Mouse (Mus musculus) hindbrain, embryonic 13.5 days (tissue): ENCODE data around the gene Tnrc6c. TPM values are rescaled to one million over a fixed set of nuclear protein-coding genes. Genes with fewer than 3 reads are reported as not detected.
A peak's percentile ranks its signal among the peaks of the same experiment; 100 is the strongest.

Experiments used
- ATAC-seq: fragments of 200-750 bp; cut with Nextera tagmentation; 2 replicates; pipeline ENCODE4 v1.8.0; 2017; ENCODE audit warnings: moderate TSS enrichment; ENCODE audit not compliant: low FRiP score
- H3K27ac ChIP-seq: fragments of 300-500 bp; sonication (generic); 2 replicates; pipeline ENCODE4 v1.5.1; 2015; ENCODE audit warnings: inconsistent platforms, mild to moderate bottlenecking, moderate library complexity
- H3K27me3 ChIP-seq: fragments of 300-500 bp; sonication (generic); 2 replicates; pipeline ENCODE4 v1.6.1; 2015; ENCODE audit warnings: mild to moderate bottlenecking, inconsistent platforms
- H3K36me3 ChIP-seq: fragments of 300-500 bp; sonication (generic); 2 replicates; pipeline ENCODE4 v1.6.1; 2015; ENCODE audit warnings: mild to moderate bottlenecking, inconsistent platforms
- H3K4me1 ChIP-seq: fragments of 300-500 bp; sonication (generic); replicated peaks from 2 replicates; pipeline ENCODE4 v1.6.1; 2015; ENCODE audit warnings: inconsistent platforms
- H3K4me2 ChIP-seq: fragments of 300-500 bp; sonication (generic); 2 replicates; pipeline ENCODE4 v1.6.1; 2015; ENCODE audit warnings: inconsistent platforms, mild to moderate bottlenecking, moderate library complexity
- H3K4me3 ChIP-seq: fragments of 300-500 bp; sonication (generic); 2 replicates; pipeline ENCODE4 v1.5.1; 2015; ENCODE audit warnings: mild to moderate bottlenecking, inconsistent platforms
- H3K9ac ChIP-seq: fragments of 300-500 bp; sonication (generic); 2 replicates; pipeline ENCODE4 v1.6.1; 2015; ENCODE audit warnings: mild to moderate bottlenecking, inconsistent platforms
- H3K9me3 ChIP-seq: fragments of 300-500 bp; sonication (generic); 2 replicates; pipeline ENCODE4 v1.6.1; 2016; ENCODE audit warnings: inconsistent platforms
- WGBS: fragments of 180-500 bp; shearing (Covaris S2); methylation state at CpG from one replicate; pipeline ENCODE4 v1.1.7; 2015; 5-methylcytosine and 5-hydroxymethylcytosine counted together
- polyA plus RNA-seq: library from polyadenylated mRNA; unstranded; fragments of >200 nt; fragmentation: Nextera tagmentation; extraction: Ambion mirVana; gene quantifications from 2 replicates; pipeline ENCODE4 v1.2.1, GENCODE M21; 2015

Gene Tnrc6c
- polyA plus RNA-seq, 1 experiment from 2014 or later: 24.9 TPM

GRCm38 (mm10) chr11:117658974-117659373 lies 4.9 kb downstream of the Tnrc6c start:
- no peak for ATAC-seq
- Histone ChIP-seq H3K27ac (peak overlapping the region; percentile 25; the same call in 1 of the 2 replicates), H3K36me3 (no peaks in the 10 kb centered on the region), H3K27me3 (no peaks in the 10 kb centered on the region), H3K9me3 (no peaks in the 10 kb centered on the region), H3K4me3 (no peak overlapping the region; the same call in 1 of the 2 replicates), H3K9ac (0 out of 2 replicates have a peak overlapping the region, but pooled peaks have one; percentile 0), H3K4me2 (peak overlapping the region; percentile 38), H3K4me1 (peaks cover 50% of the 10 kb centered on the region)
- 35% methylated on average over 4 of the region's 4 CpGs for WGBS

- Histone ChIP-seq H3K27ac (no peak overlapping the region), H3K4me2 (no peak overlapping the region), H3K27me3 (no peaks in the 10 kb centered on the region), H3K9ac (no peak overlapping the region), H3K9me3 (no peaks in the 10 kb centered on the region), H3K4me1 (peaks cover 67% of the 10 kb centered on the region), H3K4me3 (no peak overlapping the region), H3K36me3 (no peaks in the 10 kb centered on the region)
- 86% methylated on average over 4 of the region's 4 CpGs for WGBS
- no peak for ATAC-seq
Measured at GRCm38 (mm10) chr11:117663036-117663809, 9.1 kb downstream of the Tnrc6c start.

- no peak for ATAC-seq
- no peaks in the 10 kb centered on the region for H3K27me3 ChIP-seq
- no peak overlapping the region for H3K4me3 ChIP-seq
- peaks cover 67% of the 10 kb centered on the region for H3K4me1 ChIP-seq
- H3K27ac ChIP-seq: no peak overlapping the region
- no peaks in the 10 kb centered on the region for H3K36me3 ChIP-seq
- no peak overlapping the region for H3K9ac ChIP-seq
- no peak overlapping the region for H3K4me2 ChIP-seq
- no peaks in the 10 kb centered on the region for H3K9me3 ChIP-seq
Measured at GRCm38 (mm10) chr11:117663810-117664139, 9.7 kb downstream of the Tnrc6c start.

GRCm38 (mm10) chr11:117665189-117665588 lies 11.1 kb downstream of the Tnrc6c start:
- Histone ChIP-seq H3K9ac (no peak overlapping the region), H3K36me3 (no peaks in the 10 kb centered on the region), H3K4me3 (no peak overlapping the region), H3K27ac (0 out of 2 replicates have a peak overlapping the region, but pooled peaks have one; percentile 44), H3K4me1 (peaks cover 55% of the 10 kb centered on the region), H3K4me2 (no peak overlapping the region), H3K9me3 (no peaks in the 10 kb centered on the region), H3K27me3 (no peaks in the 10 kb centered on the region)
- no peak for ATAC-seq
- 46% methylated on average over 3 of the region's 3 CpGs for WGBS

GRCm38 (mm10) chr11:117666563-117666962 lies 12.5 kb downstream of the Tnrc6c start:
- H3K4me1 ChIP-seq: peaks cover 46% of the 10 kb centered on the region
- no peak overlapping the region for H3K9ac ChIP-seq
- H3K4me3 ChIP-seq: no peak overlapping the region
- H3K27me3 ChIP-seq: no peaks in the 10 kb centered on the region
- H3K9me3 ChIP-seq: no peaks in the 10 kb centered on the region
- H3K36me3 ChIP-seq: no peaks in the 10 kb centered on the region
- H3K27ac ChIP-seq: peak overlapping the region; percentile 35; the same call in 1 of the 2 replicates
- no peak for ATAC-seq
- H3K4me2 ChIP-seq: no peak overlapping the region

- H3K36me3 ChIP-seq: no peaks in the 10 kb centered on the region
- H3K9ac ChIP-seq: no peak overlapping the region
- no peaks in the 10 kb centered on the region for H3K27me3 ChIP-seq
- ATAC-seq: no peak
- no peak overlapping the region for H3K27ac ChIP-seq
- H3K4me3 ChIP-seq: no peak overlapping the region
- no peak overlapping the region for H3K4me2 ChIP-seq
- 74% methylated on average over 5 of the region's 5 CpGs for WGBS
- H3K9me3 ChIP-seq: no peaks in the 10 kb centered on the region
- H3K4me1 ChIP-seq: peaks cover 45% of the 10 kb centered on the region
Measured at GRCm38 (mm10) chr11:117667152-117667551, 13.1 kb downstream of the Tnrc6c start.

GRCm38 (mm10) chr11:117667825-117668224 lies 13.7 kb downstream of the Tnrc6c start:
- Histone ChIP-seq H3K36me3 (no peaks in the 10 kb centered on the region), H3K9me3 (no peaks in the 10 kb centered on the region), H3K4me1 (peaks cover 45% of the 10 kb centered on the region), H3K9ac (no peak overlapping the region), H3K27me3 (no peaks in the 10 kb centered on the region), H3K27ac (0 out of 2 replicates have a peak overlapping the region, but pooled peaks have one; percentile 35), H3K4me3 (no peak overlapping the region), H3K4me2 (no peak overlapping the region)
- 50% methylated on average over 5 of the region's 5 CpGs for WGBS
- ATAC-seq: no peak

GRCm38 (mm10) chr11:117671626-117672025 lies 17.5 kb downstream of the Tnrc6c start:
- Histone ChIP-seq H3K36me3 (no peaks in the 10 kb centered on the region), H3K4me2 (no peak overlapping the region), H3K9ac (no peak overlapping the region), H3K9me3 (no peaks in the 10 kb centered on the region), H3K4me3 (no peak overlapping the region), H3K4me1 (peaks cover 33% of the 10 kb centered on the region), H3K27me3 (no peaks in the 10 kb centered on the region), H3K27ac (no peak overlapping the region)
- ATAC-seq: no peak
- WGBS: 94% methylated on average over 5 of the region's 5 CpGs

- Histone ChIP-seq H3K4me2 (no peak overlapping the region), H3K27ac (no peak overlapping the region), H3K27me3 (no peaks in the 10 kb centered on the region), H3K4me1 (peaks cover 29% of the 10 kb centered on the region), H3K36me3 (no peaks in the 10 kb centered on the region), H3K4me3 (no peak overlapping the region), H3K9ac (no peak overlapping the region), H3K9me3 (no peaks in the 10 kb centered on the region)
- no peak for ATAC-seq
- WGBS: 96% methylated on average over 1 of the region's 1 CpGs
Measured at GRCm38 (mm10) chr11:117674531-117674930, 20.4 kb downstream of the Tnrc6c start.

- 9% methylated on average over 2 of the region's 2 CpGs for WGBS
- Histone ChIP-seq H3K36me3 (no peaks in the 10 kb centered on the region), H3K9me3 (no peaks in the 10 kb centered on the region), H3K27ac (0 out of 2 replicates have a peak overlapping the region, but pooled peaks have one; percentile 30), H3K4me1 (peaks cover 33% of the 10 kb centered on the region), H3K9ac (no peak overlapping the region), H3K27me3 (no peaks in the 10 kb centered on the region), H3K4me2 (no peak overlapping the region), H3K4me3 (no peak overlapping the region)
- ATAC-seq: no peak
Measured at GRCm38 (mm10) chr11:117676649-117677048, 22.6 kb downstream of the Tnrc6c start.

GRCm38 (mm10) chr11:117677111-117677510 lies 23.0 kb downstream of the Tnrc6c start:
- Histone ChIP-seq H3K4me2 (no peak overlapping the region), H3K9me3 (no peaks in the 10 kb centered on the region), H3K36me3 (no peaks in the 10 kb centered on the region), H3K9ac (no peak overlapping the region), H3K4me1 (peaks cover 33% of the 10 kb centered on the region), H3K4me3 (no peak overlapping the region), H3K27me3 (no peaks in the 10 kb centered on the region), H3K27ac (no peak overlapping the region)
- 66% methylated on average over 3 of the region's 3 CpGs for WGBS
- ATAC-seq: no peak

- peaks cover 38% of the 10 kb centered on the region for H3K4me1 ChIP-seq
- H3K9ac ChIP-seq: no peak overlapping the region
- 90% methylated on average over 3 of the region's 3 CpGs for WGBS
- H3K27ac ChIP-seq: no peak overlapping the region
- H3K27me3 ChIP-seq: no peaks in the 10 kb centered on the region
- no peak overlapping the region for H3K4me2 ChIP-seq
- H3K9me3 ChIP-seq: no peaks in the 10 kb centered on the region
- no peak overlapping the region for H3K4me3 ChIP-seq
- no peak for ATAC-seq
- no peaks in the 10 kb centered on the region for H3K36me3 ChIP-seq
Measured at GRCm38 (mm10) chr11:117677594-117677993, 23.5 kb downstream of the Tnrc6c start.

GRCm38 (mm10) chr11:117678155-117678554 lies 24.1 kb downstream of the Tnrc6c start:
- WGBS: 93% methylated on average over 4 of the region's 4 CpGs
- ATAC-seq: no peak

More at GRCm38 (mm10) chr11:117678155-117678554, 24.1 kb downstream of the Tnrc6c start:
- Histone ChIP-seq H3K9ac (no peak overlapping the region), H3K27ac (no peak overlapping the region), H3K27me3 (no peaks in the 10 kb centered on the region), H3K4me3 (no peak overlapping the region), H3K36me3 (no peaks in the 10 kb centered on the region), H3K4me1 (peaks cover 41% of the 10 kb centered on the region), H3K4me2 (no peak overlapping the region), H3K9me3 (no peaks in the 10 kb centered on the region)
